Mouse (Mus musculus) cerebellum, adult 11 months (tissue): ENCODE measurements around the gene Ifitm1.
"Not testable (repeated sequence)": the region's sequence is repeated elsewhere in the genome, so short reads cannot be mapped to it uniquely, and the experiment has no call there.

Experiments
- DNase-seq: peaks from one replicate; pipeline ENCODE4 v3.0.0; 2022

Ifitm1 gene

DNA sequence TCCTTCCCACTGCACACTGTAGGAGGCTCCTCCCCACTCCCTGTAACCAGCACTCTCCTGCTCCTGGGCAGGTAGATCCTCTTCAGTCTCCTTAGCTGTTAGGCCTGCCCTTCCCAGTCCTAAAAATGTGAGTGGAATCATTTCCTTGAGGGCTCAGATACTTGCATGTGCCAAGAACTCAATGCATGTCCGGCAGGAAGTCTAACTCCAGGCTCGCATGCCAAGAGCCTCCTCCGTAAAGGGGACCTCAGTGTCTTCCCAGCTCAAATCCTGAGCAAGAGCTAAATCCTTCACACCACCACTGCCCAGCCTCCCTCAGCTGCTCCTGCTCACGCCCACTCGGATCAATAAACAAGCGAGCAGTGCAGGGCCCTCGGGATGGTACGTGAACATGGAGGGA lies 16.0 kb upstream of the Ifitm1 start:
- no peak for DNase-seq

GRCm38 (mm10) chr7:140951765-140952164 lies 15.3 kb upstream of the Ifitm1 start:
- DNase-seq: no peak

DNA sequence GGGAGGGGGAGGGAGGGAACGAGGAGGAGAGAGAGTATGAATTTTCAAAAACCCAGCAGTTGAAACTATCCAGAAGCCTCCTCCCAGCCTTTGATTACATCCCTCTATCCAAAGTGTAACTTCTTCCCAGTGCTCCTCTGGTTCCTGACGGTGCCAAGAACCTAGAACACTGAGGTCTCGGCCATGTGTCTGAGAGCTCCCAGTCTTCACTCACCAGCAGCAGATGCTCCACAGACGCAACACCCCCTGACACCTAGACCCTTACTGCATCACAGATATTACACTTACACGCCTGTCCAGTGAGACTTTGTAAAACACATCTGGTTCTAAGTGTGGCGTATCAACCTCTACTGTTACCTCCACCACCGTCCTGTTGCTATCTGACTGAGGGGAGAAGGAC lies 14.6 kb upstream of the Ifitm1 start:
- no peak for DNase-seq

GRCm38 (mm10) chr7:140953133-140953532 lies 13.9 kb upstream of the Ifitm1 start:
- no peak for DNase-seq

DNA sequence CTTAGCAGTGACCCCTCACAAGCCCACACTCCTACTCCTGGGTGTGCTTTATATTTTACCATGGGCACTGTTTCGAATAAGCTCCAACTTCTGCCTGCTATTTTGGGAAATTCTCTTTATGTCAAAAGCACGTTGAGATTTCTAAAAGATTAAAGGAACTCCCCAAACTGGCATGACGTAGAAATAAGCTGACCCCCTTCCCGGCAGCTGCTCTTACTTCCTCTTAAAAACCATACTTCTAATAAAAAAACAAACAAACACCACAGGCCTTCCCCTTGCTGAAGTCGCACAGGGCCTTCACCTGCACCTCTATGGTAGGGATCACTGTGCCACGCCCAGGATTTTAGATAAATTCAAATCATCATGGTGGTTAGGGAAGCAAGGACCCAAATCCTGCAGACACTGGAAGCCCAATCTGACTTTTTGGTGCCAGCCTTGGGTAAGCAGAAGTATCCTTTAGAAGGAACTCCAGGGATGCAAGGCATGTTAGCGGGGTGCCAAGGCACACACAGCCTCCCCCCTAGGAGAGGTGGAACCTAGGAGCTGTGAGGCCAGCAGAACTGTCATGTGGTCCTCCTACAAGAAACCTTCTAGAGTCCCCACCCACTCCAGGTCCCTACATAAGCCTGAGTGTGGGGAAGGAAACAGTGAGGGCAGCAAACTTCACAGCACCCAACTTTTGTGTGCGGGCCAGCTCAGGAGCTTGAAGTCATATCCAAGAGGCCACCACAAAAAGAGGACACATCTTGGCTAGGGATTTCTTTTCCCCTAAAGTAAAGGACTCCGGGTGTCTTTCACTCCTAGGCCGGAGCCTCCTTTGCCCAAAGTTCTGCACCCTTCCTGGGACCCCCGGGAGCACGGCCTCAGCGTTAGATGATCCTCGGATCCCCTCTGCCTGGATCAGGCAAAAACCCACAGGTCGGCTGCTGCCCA lies 13.0 kb upstream of the Ifitm1 start:
- no peak for DNase-seq

GRCm38 (mm10) chr7:140954733-140955071 lies 12.3 kb upstream of the Ifitm1 start:
- no peak for DNase-seq

GRCm38 (mm10) chr7:140955342-140955741 lies 11.7 kb upstream of the Ifitm1 start:
- DNase-seq: no peak

DNA sequence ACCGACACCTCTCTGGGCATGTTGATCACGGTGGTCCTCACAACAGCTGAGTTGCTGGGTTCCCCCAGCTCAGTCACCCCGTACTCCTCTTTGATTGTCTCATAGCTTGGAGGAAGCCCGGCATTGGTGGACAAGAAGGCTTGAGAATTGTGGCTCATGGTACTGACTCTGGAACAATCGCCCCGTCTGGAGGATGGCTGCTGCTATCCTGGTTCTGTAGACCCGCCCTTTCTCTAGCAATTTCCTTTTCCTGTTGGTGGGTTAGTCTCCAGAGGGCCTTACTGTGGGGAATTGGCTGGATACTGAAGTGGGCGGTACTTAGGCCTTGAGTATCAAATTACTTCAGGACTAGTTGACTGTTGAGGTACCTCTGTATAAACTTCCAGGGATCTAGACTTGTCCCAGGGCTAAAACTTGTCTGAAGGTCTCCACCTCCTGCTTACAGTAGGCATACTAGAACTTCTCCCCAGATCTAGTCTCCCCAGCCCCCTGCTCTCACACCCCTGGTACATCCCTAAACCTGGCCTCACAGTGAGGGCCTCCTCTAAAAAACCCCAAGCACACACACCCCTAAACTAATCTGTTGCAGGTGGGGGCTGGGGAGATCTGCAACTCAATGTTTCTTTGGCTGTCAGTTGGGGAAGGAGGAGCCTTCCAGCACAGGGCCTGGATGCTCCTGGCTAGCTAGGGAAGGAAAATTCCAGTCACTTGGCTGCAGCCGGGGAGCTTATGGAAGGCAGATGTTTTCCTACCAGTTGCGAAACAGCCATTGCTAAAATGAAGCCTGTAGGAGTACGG lies 11.1 kb upstream of the Ifitm1 start, which contains the start of the genes Gm45717 and Ifitm2:
Gm45717 (minus strand) TSS at position 180 of the 798 bp plus-strand sequence.
Ifitm2 (minus strand) TSS at position 230 of the 798 bp plus-strand sequence.
- DNase-seq: no peak

DNA sequence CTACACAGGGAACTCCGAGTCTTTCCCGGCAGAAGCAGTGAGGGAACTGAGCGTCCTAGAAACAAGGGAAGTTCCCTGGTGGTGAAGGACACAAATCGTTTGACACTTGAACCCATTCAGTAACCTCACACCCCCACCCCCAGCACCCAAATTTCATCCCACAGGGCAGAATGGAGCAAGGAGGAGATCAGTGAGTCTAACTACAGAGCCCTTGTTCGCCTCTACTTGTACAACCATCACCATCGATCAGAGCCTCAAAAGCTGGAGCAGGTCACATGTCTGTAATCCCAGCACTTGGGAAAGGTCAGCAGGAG lies 10.5 kb upstream of the Ifitm1 start:
- DNase-seq: no peak

DNA sequence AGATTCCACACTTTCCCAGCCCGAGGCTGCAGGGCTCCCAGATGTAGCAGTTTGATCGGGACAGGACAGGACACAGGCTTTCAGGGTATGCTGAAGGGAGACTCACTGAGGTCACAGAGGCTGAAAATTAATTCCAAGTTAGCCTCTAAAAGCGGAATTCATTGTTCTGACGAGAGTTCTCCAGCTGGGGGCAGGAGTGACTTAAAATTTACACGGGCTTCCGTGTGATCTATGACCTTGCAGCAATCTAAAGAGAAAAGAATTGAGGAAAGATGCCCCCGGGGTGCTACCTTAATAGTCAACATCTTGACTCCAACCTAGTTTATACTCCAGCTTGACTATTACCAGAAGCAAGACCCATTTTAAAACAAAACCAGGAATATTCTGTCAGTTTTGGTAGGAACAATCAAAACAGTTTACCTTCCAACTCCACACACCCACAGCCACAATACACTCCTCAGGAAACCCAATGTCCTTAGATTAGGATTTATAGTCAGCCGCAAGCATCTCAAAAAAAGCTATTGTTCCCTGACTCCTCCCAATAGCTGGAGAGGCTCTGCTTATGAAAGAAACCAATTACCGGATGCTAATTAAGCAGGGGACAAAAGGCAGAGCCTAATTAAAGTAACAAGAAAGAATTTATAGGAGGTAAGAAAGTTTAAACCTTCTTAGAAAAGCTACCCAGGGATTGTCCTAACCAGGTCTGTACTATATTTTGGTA lies 7.7 kb upstream of the Ifitm1 start:
- DNase-seq: peak; percentile 6

DNA sequence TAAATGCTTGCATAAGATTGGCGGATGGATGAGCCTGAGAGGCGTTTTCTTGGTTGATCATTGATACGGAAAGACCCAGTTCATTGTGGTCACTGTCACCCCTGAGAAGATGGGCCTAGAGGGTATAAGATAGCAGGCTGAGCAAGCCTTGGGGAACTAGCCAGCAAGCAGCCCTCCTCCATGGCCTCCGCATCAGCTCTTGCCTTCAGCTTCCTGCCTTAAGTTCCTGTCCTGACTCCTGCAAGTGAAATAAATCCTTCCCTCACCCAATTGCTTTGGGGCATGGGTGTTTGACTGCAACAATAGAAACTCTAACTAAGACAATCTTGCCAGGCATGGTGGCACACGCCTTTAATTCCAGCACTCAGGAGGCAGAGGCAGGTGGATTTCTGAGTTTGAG lies 7.0 kb upstream of the Ifitm1 start:
- DNase-seq: no peak

DNA sequence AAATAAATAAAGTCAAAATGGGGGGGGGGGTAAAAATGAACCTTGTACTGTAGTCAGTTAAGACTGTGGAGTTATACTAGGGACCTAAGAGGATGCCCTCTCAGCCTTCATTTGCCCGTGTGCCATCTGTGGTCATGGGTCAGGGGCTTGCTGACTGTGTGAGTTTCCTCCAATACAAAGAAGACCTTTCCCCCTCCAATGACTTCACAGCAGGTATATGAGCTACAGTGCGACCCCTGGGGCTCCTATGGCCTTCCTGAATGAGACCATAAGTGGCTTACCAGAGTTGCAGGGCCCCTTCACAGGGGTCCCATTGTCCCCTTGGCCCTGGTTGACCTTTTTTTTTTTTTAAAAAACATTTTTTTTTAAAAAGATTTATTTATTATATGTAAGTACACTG lies 5.6 kb upstream of the Ifitm1 start:
- DNase-seq: no peak

DNA sequence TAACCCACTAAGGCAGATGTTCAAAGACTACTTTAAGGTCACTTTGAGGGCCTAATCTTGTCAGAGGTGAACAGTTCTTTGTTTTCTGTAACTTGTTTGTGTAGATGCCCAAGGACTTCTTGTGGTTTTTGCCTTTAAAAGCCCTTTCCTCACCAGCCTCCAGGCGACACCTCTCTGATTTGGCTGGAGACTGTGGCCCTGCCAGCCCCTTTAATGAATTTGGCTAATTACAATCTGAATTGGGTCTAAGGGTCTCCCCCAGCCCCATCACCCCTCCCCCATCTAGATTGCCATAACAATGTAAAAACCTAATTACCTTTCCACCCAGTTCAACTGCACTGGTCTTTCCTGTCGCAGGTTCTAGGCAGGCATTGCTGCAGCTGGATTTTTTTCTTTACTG lies 4.3 kb upstream of the Ifitm1 start:
- DNase-seq: no peak

DNA sequence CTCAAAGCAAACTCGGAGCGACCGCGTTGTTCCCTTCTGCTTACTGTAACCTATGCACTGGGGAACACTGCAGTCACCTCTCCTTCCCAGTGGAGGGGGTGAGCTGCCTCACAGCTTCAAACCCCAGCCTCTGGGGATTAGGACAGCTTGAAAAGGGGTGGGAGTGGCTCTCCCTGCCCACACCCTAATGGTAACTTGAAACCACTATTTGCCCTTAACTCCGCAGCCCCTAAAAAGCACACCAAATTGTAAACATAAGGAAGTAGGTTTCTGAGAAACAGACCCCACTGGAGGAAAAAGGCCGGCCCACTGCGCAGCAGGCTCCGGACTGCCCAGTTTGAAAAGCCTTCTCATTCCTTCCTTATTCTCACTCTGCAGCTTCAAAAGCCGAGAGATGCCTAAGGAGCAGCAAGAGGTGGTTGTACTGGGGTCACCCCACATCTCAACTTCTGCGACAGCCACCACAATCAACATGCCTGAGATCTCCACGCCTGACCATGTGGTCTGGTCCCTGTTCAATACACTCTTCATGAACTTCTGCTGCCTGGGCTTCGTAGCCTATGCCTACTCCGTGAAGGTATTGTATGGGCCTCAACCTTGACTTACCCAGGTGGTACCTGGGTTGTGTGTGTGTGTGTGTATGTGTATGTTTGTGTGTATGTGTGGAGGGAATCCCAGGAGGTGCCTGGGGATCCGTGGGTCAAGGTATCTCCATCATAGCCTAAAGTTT lies 1.0 kb downstream of the Ifitm1 start:
- no peak for DNase-seq

GRCm38 (mm10) chr7:140968710-140969109 lies 1.7 kb downstream of the Ifitm1 start:
- DNase-seq: not testable (repeated sequence)

DNA sequence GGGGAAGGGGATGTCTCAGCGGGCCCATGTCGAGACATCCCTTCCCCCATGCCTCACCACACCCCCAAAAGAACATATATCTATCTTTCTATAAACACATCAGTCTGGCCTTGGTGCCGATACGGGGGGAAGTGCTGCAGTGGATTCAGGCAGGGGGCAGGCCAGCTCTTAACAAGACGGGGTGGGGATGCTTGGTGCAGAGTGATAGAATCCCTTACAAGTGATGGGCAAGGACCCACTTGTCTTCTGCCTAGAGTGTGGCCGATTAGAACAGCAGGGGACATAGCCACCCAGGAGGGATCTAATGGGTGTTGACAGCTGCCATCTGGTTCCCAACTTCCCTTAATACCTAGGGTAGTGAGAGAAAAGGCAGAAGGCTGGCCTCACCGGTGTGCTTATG lies 3.9 kb downstream of the Ifitm1 start:
- no peak for DNase-seq

GRCm38 (mm10) chr7:140971479-140972171 lies 4.6 kb downstream of the Ifitm1 start:
- no peak for DNase-seq

GRCm38 (mm10) chr7:140973396-140974165 lies 6.6 kb downstream of the Ifitm1 start:
- DNase-seq: no peak

DNA sequence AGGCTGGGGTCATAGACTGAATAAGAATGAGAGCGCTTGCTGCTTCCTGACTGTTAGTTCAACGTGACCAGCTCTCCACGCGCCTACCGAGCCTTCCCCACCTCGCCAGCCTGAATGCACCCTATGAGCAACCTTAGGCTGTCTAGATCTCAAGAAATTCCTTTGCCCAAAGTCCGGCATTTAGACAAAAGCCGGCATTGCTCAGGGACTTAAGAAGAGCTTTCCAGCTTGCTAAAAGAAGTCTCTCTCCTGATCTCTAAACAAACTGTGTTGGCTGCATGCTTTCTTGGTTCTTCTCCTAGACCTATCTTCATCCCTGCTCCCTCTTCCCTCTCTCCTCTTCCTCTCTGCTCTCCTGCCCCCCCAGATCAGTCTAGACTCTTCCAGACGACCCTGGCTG lies 7.9 kb downstream of the Ifitm1 start:
- no peak for DNase-seq

DNA sequence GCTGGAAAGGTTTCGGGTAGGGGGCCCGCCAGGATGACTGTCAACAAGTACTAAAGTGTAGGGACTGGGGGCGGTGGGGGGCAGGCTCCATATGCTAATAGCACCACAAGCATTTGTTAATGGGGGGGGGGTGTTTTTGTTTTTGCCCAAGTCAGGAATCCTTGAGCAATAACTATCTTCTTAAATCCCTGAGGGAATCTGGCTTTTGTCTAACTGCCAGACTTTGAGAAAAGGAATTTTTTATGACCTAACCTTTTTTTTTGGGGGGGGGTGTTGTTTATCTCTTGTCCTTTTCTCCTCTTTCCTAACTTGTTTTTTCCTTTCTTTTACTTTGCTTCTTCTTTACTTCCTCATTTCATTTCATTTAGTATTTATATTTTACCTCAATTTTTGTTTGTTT lies 8.4 kb downstream of the Ifitm1 start:
- no peak for DNase-seq

GRCm38 (mm10) chr7:140976720-140977119 lies 9.7 kb downstream of the Ifitm1 start:
- DNase-seq: not testable (repeated sequence)
